Mouse (Mus musculus): ENCODE results near the gene Harbi1.
"Not testable (repeated sequence)": the region's sequence is repeated elsewhere in the genome, so short reads cannot be mapped to it uniquely, and the experiment has no call there.

Gene Harbi1

GRCm38 (mm10) chr2:91718276-91718675, 7.6 kb downstream of the Harbi1 start:
- no peak for DNase-seq

- no peak for DNase-seq
These were observed 12.7 kb downstream of the Harbi1 start for GRCm38 (mm10) chr2:91723382-91723781.

GRCm38 (mm10) chr2:91723951-91724350, 13.3 kb downstream of the Harbi1 start:
- no peak for DNase-seq

- DNase-seq = no peak
These were observed 14.1 kb downstream of the Harbi1 start for GRCm38 (mm10) chr2:91724716-91725115.

GRCm38 (mm10) chr2:91725476-91725875, 14.8 kb downstream of the Harbi1 start:
- DNase-seq = not testable (repeated sequence)

GRCm38 (mm10) chr2:91727011-91727410, 16.4 kb downstream of the Harbi1 start:
- no peak for DNase-seq

GRCm38 (mm10) chr2:91729571-91729970, 18.9 kb downstream of the Harbi1 start:
- no peak for DNase-seq

- DNase-seq = peak; percentile 87 to 91
These were observed 19.5 kb downstream of the Harbi1 start, which contains the start of gene Ambra1 for GRCm38 (mm10) chr2:91729971-91730821. Ambra1 (plus strand) TSS chr2:91730134.

- DNase-seq = no peak
These were observed 24.6 kb downstream of the Harbi1 start for GRCm38 (mm10) chr2:91735221-91735620.

- DNase-seq = no peak
These were observed 28.9 kb downstream of the Harbi1 start for GRCm38 (mm10) chr2:91739586-91739985.

GRCm38 (mm10) chr2:91744686-91745085, 34.0 kb downstream of the Harbi1 start:
- DNase-seq = no peak

GRCm38 (mm10) chr2:91749811-91750261, 39.2 kb downstream of the Harbi1 start:
- peak; percentile 39 to 41 for DNase-seq
